Mouse (Mus musculus) urinary bladder, postnatal 10 days (tissue): ENCODE results near the gene Cmss1.
"Not testable (repeated sequence)": the region's sequence is repeated elsewhere in the genome, so short reads cannot be mapped to it uniquely, and the experiment has no call there.

Source experiments
- DNase-seq: peaks from one replicate; pipeline ENCODE4 v3.0.0; 2022; ENCODE audit warnings: low spot score

Gene Cmss1

GRCm38 (mm10) chr16:57427516-57428285 is 179.0 kb downstream of the Cmss1 start:
- no peak for DNase-seq

GRCm38 (mm10) chr16:57426680-57427079 is 180.0 kb downstream of the Cmss1 start:
- no peak for DNase-seq

DNA sequence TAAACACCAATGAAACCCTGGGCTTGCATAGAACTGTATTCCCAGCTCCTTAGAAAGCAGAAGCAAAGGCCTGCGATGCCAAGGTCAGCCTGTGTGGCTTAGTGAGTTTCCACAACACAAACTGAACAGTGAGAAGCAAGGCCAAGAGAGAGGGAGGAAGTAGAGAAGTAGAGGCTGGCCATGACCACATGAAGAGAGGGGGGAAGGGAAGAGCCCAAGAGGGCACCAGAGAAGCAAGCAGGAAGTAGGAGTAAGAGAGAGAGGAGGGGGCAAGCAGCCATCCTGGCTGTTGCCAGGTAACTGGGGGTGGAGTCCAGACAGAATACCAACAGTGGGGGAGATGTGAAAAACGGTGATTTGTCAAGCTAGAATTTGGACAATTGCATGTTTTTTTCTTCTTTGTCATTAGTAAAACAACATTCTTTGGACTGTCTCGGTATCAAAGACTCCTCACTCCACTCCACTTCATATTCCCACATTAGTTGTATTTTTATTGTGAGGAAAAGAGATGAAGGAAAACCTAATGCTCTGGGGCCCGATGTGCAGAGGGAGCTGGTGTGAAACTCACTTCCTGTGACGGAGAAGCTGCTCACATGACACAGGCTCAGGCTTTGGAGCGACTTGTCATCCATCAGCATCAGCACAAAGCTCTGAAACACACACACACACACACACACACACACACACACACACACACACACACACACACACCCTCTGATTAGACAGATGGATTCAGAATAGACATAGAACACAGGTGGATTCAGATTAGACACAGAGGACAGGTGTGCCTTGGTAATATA is 183.5 kb downstream of the Cmss1 start:
- DNase-seq = no peak

- no peak for DNase-seq
Observed at GRCm38 (mm10) chr16:57421680-57422417, 184.8 kb downstream of the Cmss1 start.

DNA sequence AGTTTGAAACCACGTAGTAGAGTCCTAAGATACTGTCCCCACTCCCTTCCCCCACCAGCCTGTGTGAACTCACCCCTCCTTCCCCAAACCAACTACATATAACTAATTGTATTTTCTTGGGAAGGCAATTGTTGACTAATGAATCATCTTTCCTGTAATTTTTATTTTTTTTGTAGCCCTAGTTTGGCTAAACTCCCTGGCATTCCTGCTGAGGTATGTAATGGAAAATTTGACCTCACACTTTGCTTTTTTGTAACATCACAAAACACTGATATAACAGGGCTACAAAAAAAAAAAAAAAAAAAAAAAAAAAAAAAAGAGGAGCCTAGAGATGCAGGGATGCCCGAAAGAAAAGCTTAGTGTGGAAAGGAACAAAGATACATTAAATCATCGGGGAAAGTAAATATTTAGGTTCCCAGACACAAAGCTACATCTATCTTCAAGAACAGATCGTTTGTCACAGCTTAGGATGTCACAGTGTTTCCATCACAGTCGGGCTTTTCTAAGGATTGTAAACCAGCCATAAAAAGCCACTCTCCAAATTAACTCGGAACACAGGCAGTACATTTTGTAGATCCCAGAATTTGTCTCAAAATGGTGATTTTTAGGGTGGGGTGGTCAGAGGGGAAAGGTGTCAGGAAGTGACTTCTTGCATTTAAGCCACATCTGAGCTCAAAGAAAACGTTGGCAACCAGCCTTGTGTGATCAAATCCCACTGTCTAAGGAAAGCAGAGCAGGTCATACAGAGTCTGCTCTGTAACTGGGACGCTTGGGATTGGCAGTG is 185.7 kb downstream of the Cmss1 start:
- no peak for DNase-seq

DNA sequence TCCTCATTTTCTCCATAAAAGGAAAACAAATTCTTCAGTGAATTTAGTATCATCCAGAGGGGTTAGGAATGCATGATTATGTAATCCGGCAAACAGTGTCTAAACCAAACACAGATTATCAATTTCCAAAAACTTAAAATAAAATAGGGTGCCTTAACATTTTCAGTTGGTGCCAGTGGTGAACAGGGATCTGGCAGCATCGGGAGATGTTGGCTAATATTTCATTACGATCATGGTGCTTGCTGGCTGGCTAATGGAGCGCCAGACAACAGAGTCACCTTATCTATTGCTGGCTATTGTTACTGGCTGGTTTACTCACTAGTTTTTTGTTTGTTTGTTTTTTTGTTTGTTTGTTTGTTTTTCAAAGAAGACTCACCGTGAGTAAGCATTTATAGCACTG is 186.8 kb downstream of the Cmss1 start:
- DNase-seq = no peak

DNA sequence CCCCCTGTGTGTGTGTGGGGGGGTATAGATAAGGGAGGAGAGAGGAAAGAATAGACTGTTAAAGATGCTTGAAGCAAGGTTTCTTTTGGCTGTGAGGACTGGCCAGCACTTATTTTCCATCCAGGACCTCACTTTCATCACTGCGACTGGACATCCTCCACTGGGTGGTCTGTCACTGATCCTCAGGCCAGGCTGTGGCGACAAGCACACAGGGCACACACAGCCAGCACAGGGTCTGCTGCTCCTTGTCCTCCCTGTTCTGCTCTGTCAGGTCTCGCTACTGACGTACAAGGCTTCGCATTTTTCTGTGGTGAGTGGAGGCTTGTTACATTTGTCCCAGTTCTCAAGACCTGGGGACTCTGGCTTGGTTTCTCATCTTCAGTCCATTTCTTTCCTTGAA is 187.3 kb downstream of the Cmss1 start:
- no peak for DNase-seq

- DNase-seq = no peak
Observed at GRCm38 (mm10) chr16:57417955-57418354, 188.7 kb downstream of the Cmss1 start.

DNA sequence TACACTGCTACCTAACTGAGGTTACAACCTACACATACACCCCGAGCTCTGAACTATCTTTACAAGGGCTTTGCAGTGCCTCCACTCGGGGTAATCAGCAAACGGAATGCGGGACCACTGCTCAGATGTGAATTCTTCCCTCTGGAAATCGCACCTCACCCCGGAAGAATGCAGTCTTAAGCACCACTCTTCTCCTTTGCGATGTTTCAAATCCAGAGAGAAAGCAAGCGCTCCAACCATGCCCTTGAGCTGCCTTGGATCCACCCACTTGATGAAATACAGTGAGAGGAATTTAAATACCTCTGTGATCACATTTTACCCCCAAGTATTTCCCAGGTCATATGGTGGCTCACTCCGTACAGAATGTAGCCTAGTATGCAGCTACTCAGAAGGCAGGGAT is 189.6 kb downstream of the Cmss1 start:
- no peak for DNase-seq

- no peak for DNase-seq
Observed at GRCm38 (mm10) chr16:57416049-57416448, 190.6 kb downstream of the Cmss1 start.

GRCm38 (mm10) chr16:57412766-57413165 is 193.9 kb downstream of the Cmss1 start:
- DNase-seq = no peak

DNA sequence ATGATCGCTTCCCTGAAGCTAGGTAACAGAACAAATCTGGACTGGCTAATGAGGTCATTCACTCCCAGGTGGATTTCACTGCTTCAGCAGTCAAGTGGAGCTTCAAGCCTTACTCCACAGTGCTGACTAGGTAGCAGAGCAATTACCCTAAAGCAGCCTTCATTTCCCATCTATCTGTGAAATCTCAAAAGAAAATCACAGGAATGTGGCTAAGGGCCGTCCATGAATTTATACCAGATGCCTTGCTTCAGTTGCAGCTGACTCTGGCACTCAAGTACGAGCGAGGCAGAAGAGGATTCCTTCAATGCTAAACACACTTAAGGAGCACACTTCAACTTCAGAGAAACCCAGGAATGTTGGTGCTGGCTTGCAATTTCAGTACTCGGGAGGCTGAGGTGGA is 202.8 kb downstream of the Cmss1 start:
- no peak for DNase-seq

DNA sequence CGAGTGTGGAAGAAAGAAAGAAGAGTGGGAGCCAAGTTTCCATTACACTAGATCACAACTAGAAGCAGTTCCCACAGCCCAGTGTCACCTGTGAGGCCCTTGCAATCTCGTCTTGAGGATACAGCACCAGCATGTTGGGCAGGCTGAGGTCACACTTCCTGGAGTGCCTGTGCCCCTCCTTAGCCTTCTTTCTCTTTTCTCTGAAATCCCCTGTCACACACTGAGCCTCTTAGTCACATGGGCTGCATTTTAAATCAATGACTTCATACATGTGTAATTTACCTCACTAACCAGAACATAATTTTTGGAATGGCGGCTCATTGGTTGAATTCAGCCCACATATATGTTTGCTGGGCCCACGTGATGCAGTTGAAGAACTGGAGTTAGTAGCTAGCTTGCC is 203.8 kb downstream of the Cmss1 start:
- no peak for DNase-seq

GRCm38 (mm10) chr16:57401702-57402101 is 205.0 kb downstream of the Cmss1 start:
- no peak for DNase-seq

DNA sequence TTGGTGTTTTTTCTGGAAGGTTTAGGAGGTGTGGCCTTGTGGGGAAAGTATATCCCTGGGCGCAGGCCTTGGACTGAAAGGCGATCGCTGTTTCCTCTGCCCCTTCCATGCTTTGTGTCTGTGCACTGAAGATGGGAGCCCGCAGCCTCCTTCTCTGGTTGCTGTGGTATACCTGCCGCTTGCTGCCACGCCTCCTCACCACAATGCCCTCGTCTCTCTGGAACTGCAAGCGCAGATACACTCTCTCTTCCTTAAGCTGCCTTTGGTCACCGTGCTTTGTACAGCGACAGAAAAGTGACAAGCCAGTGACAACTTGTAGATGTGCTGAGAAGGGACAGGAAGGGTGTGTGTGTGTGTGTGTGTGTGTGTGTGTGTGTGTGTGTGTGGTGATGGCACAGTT is 207.1 kb downstream of the Cmss1 start:
- no peak for DNase-seq

DNA sequence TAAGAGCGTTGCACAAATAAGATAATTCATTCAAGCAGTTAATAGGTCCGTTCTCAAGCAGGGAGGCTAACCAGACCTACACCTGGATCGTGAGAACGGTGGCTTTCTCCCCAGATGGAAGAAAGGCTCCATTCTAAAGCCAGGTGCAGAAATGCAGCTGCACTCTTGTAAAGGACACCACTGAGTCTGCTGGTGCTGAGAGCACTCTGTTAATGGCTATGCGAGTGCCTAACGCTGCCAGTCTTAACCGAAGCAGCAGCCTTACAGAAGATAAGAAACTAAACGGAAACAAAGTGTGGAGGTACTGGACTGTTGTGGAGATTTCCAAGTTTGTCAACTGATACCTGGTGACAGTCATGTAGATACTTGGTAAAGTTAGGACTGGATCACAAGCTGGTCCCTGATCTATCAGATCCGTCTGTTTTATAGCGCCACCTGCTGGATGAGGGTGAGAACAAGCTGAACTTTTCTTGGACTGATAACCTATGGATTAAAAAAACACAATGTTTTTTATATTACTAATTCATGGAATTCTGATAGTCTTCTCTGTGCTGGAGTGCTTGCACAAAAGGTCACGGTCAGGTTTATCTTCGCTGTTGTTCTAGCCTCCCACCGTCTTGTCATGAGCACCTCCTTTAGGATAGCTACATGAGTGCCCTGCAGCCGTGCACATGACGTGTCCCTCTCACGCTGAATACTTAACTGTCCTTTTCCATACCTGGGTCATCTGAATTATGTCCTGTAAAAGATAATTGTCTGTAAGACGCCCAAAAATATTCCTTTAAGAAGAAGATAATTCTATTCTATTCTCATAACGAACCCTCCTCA is 208.1 kb downstream of the Cmss1 start:
- DNase-seq = no peak

DNA sequence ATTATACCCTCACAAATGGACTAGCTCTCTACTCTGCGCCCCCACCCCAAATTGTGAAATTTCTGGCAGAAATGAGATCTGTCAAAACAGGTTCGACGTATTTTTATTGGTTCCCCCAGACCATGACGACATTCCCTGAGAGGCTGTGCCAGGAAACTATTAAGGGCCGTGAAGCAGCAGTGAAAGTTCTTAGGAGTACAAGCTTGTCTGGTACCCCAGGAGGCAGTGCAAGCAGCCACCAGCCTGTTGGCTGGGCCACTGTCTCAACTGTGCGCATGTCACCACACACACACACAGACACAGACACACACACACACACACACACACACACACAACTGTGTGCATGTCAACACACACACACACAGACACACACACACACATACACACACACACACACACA is 208.8 kb downstream of the Cmss1 start:
- no peak for DNase-seq

DNA sequence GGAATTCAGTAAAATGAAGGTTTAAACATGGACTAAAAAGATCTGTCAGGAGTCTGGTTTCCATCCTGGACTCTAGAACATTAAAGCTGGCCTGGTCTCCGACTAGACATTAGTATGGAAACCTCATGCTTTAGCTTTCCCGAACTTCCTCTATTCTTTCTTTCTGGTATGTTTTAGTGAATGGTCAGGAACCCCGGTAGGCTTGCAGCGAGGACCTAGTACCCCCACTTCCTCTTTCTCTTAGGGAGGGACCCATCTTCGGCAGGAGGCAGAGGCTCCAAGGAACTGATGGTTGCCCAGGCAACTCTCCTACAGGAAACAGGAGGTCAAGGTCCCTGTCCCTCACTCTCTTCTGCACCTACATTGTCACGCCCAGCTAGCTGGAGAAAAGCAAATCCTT is 210.4 kb downstream of the Cmss1 start:
- no peak for DNase-seq

GRCm38 (mm10) chr16:57393161-57393560 is 213.5 kb downstream of the Cmss1 start:
- no peak for DNase-seq

GRCm38 (mm10) chr16:57392461-57392860 is 214.2 kb downstream of the Cmss1 start:
- no peak for DNase-seq

DNA sequence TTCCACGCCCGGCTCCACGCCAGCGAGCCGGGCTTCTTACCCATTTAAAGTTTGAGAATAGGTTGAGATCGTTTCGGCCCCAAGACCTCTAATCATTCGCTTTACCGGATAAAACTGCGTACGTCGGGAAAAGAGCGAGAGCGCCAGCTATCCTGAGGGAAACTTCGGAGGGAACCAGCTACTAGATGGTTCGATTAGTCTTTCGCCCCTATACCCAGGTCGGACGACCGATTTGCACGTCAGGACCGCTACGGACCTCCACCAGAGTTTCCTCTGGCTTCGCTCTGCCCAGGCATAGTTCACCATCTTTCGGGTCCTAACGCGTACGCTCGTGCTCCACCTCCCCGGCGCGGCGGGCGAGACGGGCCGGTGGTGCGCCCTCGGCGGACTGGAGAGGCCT is 215.5 kb downstream of the Cmss1 start:
- not testable (repeated sequence) for DNase-seq
